Mouse (Mus musculus) fat pad, adult 2 months (tissue): Measurements from ENCODE around the gene Dyrk1a.

Experiments used
- DNase-seq: peaks from one replicate; pipeline ENCODE4 v3.0.0-alpha.2; 2011; ENCODE audit warnings: low read depth, low spot score; ENCODE audit errors: extremely low read depth

The Dyrk1a gene

GRCm38 (mm10) chr16:94701141-94701540 is 131.3 kb downstream of the Dyrk1a start:
- DNase-seq, result no peak

- no peak for DNase-seq
Measured at GRCm38 (mm10) chr16:94701971-94702370, 132.2 kb downstream of the Dyrk1a start.

- no peak for DNase-seq
Measured at GRCm38 (mm10) chr16:94713480-94714094, 143.8 kb downstream of the Dyrk1a start.

- DNase-seq, result no peak
Measured at GRCm38 (mm10) chr16:94714483-94714882, 144.7 kb downstream of the Dyrk1a start.

- DNase-seq, result no peak
Measured at GRCm38 (mm10) chr16:94717051-94717450, 147.2 kb downstream of the Dyrk1a start.

GRCm38 (mm10) chr16:94718919-94719318 is 149.1 kb downstream of the Dyrk1a start:
- DNase-seq, result no peak

GRCm38 (mm10) chr16:94719488-94719887 is 149.7 kb downstream of the Dyrk1a start:
- no peak for DNase-seq

GRCm38 (mm10) chr16:94720476-94721153 is 150.8 kb downstream of the Dyrk1a start:
- no peak for DNase-seq

GRCm38 (mm10) chr16:94721549-94722006 is 151.8 kb downstream of the Dyrk1a start:
- no peak for DNase-seq

GRCm38 (mm10) chr16:94722936-94723335 is 153.1 kb downstream of the Dyrk1a start:
- no peak for DNase-seq

- no peak for DNase-seq
Measured at GRCm38 (mm10) chr16:94724061-94724596, 154.3 kb downstream of the Dyrk1a start.

- DNase-seq, result no peak
Measured at GRCm38 (mm10) chr16:94724747-94725211, 155.0 kb downstream of the Dyrk1a start.

- DNase-seq, result no peak
Measured at GRCm38 (mm10) chr16:94729236-94729635, 159.4 kb downstream of the Dyrk1a start.

GRCm38 (mm10) chr16:94731027-94731426 is 161.2 kb downstream of the Dyrk1a start:
- DNase-seq, result peak; percentile 23

GRCm38 (mm10) chr16:94735472-94735871 is 165.7 kb downstream of the Dyrk1a start:
- no peak for DNase-seq

- DNase-seq, result no peak
Measured at GRCm38 (mm10) chr16:94736462-94737358, 166.9 kb downstream of the Dyrk1a start.

GRCm38 (mm10) chr16:94737359-94737687 is 167.5 kb downstream of the Dyrk1a start:
- DNase-seq, result no peak

GRCm38 (mm10) chr16:94743853-94744501 is 174.2 kb downstream of the Dyrk1a start:
- no peak for DNase-seq

- no peak for DNase-seq
Measured at GRCm38 (mm10) chr16:94745016-94745415, 175.2 kb downstream of the Dyrk1a start.
